Mouse (Mus musculus) brain, embryonic 14.5 days (tissue): ENCODE data around the gene Stox2. TPM values are rescaled to one million over a fixed set of nuclear protein-coding genes. Genes with fewer than 3 reads are reported as not detected.
"Not testable (repeated sequence)": the region's sequence is repeated elsewhere in the genome, so short reads cannot be mapped to it uniquely, and the experiment has no call there.

Experiments used
- DNase-seq: peaks from one replicate; pipeline ENCODE4 v3.0.0-alpha.2; 2011; ENCODE audit warnings: low read depth
- CTCF ChIP-seq: fragments of 200-500 bp; IDR thresholded peaks from 2 replicates; pipeline ENCODE4 v1.5.1; 2012; ENCODE audit warnings: inconsistent platforms, mild to moderate bottlenecking, moderate library complexity, borderline replicate concordance; ENCODE audit not compliant: insufficient read depth, insufficient read length; ENCODE audit errors: extremely low read depth
- POLR2A ChIP-seq: fragments of 200-500 bp; IDR thresholded peaks from 2 replicates; pipeline ENCODE4 v1.6.1; 2012; ENCODE audit warnings: mild to moderate bottlenecking, inconsistent platforms, borderline replicate concordance; ENCODE audit not compliant: poor library complexity, insufficient read depth, insufficient read length, severe bottlenecking; ENCODE audit errors: extremely low read depth
- polyA plus RNA-seq: library from polyadenylated mRNA; depleted of rRNA; stranded (reverse); fragments of >200 nt; gene quantifications from 2 replicates; pipeline ENCODE4 v1.2.3, GENCODE M21; 2012

Stox2 gene
- polyA plus RNA-seq, 1 experiment = 44.9 TPM

DNA sequence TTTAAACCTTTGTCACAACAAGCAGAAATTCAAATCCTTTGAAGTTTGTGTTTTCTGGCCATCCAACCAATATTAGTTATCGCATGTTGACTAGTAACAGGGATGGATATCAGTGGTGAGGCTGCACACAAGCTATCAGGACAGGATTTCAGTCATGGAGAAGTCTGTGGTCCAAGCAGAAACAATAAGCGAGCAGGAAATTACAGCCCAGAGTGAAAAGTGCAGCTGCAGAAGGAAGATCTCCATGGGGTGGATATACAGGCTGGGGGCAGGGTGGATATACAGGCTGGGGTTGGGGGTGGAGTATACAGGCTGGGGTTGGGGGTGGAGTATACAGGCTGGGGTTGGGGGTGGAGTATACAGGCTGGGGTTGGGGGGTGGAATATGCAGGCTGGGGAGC is 10.3 kb downstream of the Stox2 start:
- DNase-seq = no peak
- TF ChIP-seq POLR2A (no peak), CTCF (no peak)

DNA sequence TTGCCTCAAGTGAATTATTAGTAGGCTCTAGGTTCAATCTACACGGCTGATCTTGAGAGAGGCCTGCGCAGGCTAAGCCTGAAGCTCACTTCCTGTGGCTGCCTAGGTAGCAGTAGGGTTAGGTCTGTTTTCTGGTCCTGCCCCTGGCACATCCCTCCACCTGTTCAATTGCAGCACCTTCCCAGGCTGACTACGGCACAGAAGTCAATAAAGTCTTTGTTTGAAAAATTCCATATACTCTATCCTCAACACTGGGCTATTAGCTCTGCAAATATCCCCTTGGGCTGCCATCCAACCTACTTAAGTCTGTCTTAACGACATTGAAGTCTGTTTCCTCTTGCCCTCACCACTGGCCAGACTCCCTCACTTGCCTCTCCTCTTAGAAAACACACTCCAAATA is 10.8 kb downstream of the Stox2 start:
- TF ChIP-seq POLR2A (no peak), CTCF (no peak)

GRCm38 (mm10) chr8:47431263-47431662 is 14.9 kb downstream of the Stox2 start:
- peak; percentile 86 for DNase-seq
- TF ChIP-seq POLR2A = no peak
- no peak for TF ChIP-seq CTCF

More for the DNA sequence above, 10.8 kb downstream of the Stox2 start:
- no peak for DNase-seq

- DNase-seq = not testable (repeated sequence)
These were observed 32.0 kb downstream of the Stox2 start for GRCm38 (mm10) chr8:47414258-47414525.

DNA sequence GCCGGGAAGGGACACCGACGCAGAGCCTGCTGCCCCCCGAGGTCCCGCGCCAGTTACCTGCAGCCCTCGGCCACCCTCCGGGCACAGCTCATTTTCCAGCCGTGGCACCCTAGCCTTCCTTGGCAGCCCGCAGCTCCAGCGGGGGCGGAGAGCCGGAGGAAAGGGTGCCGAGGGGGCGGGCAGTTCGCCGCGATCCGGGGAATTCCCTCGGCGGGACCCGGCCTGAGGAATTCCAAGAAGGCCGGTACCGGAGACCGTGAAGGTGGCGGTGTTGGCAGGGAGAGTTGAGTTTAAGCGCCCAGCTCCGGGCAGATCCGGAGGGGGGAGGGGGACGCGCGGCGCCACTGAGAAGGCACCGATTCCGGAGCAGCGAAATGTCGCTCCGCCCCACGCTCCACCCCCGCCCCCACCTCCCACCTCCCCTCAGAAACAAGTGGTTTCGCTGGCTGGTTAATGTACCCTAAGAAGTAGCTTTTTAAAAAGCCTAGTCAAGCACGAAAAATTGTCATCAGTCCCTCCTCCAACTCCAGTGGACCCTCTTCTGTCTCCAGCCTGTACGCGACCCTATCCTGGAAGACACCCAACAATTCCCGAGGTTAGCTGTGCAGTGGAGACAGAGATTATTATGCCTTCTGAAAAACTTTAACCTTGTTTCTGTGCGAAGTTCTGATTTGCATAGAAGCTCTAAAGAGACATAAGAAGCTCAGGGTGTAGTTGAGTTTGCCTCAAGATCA is 32.5 kb downstream of the Stox2 start:
- DNase-seq = peak; percentile 80
- TF ChIP-seq POLR2A (no peak), CTCF (no peak)

GRCm38 (mm10) chr8:47412696-47413523 is 33.3 kb downstream of the Stox2 start:
- TF ChIP-seq POLR2A (no peak), CTCF (no peak)
- peak; percentile 45 for DNase-seq

GRCm38 (mm10) chr8:47411994-47412695 is 34.0 kb downstream of the Stox2 start:
- DNase-seq = peak; percentile 23
- TF ChIP-seq POLR2A = no peak
- TF ChIP-seq CTCF = no peak

- no peak for TF ChIP-seq POLR2A
- peak; percentile 17 for DNase-seq
These were observed 34.8 kb downstream of the Stox2 start for GRCm38 (mm10) chr8:47411321-47411720.

GRCm38 (mm10) chr8:47409061-47409460 is 37.1 kb downstream of the Stox2 start:
- TF ChIP-seq POLR2A = no peak
- TF ChIP-seq CTCF = no peak
- no peak for DNase-seq

GRCm38 (mm10) chr8:47404852-47405251 is 41.3 kb downstream of the Stox2 start:
- TF ChIP-seq POLR2A (no peak), CTCF (no peak)
- DNase-seq = no peak

DNA sequence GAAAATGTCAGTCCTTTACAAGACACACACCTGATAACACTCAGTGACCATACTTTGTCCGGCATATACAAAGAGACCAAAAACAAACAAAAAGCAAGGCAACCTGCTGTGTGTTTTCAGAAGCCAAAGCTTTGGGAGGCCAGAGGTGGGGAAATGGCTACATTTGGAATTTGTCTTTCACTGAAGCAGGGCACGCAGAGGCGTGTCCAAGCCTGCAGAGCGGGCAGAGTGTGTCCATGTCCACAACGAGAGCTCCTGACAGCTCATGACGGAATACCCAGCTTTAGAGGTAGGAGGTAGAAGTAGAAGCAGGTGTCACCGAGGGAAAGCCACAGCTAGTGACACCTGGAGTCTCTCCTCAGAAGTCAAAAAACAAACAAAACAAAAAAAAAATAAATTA is 53.2 kb downstream of the Stox2 start:
- no peak for DNase-seq
- no peak for TF ChIP-seq POLR2A
- no peak for TF ChIP-seq CTCF

DNA sequence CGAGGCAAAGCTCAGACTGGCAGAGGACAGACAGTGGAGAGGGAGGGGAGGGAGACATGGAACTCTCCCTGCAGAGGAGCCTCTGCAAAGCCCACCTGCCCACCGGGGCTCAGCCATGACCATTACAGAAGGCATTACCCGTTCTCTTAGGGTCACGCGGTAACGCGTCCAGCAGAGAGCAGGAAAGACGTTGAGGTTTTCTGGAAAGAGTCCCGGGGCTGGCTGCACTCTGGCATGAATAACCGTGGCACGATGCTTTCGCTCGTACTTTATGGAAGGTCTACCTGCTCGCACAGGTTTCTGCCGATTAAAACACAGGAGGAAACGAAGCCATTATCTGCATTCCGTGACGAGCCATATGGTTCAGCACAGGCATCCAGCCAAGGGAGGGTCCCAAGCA is 53.9 kb downstream of the Stox2 start:
- TF ChIP-seq POLR2A = no peak
- no peak for TF ChIP-seq CTCF
- DNase-seq = no peak
